Mouse (Mus musculus): ENCODE data around the gene Atp5mpl.

Gene Atp5mpl

DNA sequence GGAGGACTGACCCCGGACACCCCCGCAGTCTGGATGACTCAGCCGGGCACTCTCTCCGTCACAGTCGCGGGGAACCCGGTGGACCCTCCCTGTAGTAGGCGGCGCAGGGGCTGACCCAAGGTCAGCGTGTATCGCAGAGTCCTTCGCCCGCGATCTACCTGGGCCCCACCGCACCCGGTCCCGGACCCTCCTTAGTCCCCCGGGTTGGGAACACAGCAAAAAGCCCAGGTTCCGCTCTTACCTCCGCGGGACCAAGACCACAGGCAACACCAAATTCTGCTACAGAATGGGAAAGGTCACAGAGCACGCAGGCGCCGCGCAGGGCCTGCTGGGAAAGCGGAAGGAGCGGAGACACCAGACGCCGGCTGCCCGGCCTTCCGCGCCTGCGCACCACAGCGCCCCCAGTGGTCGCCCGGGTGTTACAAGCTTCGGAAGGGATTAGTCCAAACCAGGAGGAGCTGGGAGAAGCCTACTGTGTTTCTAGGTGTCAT is at the start of gene Atp5mpl:
Atp5mpl (minus strand) TSS at position 295 of the 491 bp plus-strand sequence.
- peak; percentile 88 for DNase-seq (ENCODE audit: low spot score)

DNA sequence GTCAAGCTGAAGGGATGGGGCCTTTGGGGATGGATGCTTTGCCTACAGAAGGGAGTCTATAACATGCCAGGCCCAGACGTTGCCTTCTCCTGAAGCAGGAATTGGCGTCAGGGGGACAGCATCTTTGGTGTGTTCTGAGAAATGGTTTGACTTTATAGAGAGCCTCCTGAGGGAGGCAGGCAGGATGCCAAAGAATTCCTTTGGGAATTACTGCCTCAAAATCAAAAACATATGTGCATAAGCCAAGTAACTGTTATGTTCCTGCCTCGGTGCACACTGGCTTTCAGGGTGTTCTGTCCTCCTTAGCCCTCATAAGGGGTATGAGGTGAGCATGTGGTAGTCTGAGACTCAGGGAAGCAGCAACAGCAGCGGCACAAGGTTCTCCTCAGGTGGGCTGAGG is 49.6 kb upstream of the Atp5mpl start:
- no peak for DNase-seq (ENCODE audit: low spot score)

DNA sequence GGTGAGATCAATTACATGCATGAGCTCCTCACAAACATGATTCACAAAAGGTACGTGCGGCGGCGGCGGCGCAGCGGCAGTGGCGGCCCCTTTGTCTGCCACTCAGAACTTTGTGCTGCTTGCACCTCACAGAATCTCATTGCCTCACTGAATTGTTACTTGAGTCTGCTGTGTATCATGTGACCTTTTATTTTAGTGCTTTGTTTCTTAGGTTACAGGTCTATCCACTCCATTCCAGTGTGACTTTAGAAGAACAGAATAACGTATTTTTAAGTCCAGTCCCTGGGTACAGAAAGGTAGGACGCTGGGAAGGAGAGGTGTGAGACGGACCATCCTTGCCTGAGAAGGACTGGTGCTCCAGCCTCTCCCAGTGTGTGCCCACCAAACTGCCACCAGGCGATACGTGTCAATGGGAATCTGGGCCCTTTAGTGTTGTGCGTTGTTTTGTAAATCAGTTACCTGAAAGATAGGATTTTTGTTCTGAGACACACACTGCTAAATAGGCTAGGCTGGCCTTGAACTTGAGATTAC is 46.6 kb upstream of the Atp5mpl start:
- DNase-seq (ENCODE audit: low spot score): no peak

DNA sequence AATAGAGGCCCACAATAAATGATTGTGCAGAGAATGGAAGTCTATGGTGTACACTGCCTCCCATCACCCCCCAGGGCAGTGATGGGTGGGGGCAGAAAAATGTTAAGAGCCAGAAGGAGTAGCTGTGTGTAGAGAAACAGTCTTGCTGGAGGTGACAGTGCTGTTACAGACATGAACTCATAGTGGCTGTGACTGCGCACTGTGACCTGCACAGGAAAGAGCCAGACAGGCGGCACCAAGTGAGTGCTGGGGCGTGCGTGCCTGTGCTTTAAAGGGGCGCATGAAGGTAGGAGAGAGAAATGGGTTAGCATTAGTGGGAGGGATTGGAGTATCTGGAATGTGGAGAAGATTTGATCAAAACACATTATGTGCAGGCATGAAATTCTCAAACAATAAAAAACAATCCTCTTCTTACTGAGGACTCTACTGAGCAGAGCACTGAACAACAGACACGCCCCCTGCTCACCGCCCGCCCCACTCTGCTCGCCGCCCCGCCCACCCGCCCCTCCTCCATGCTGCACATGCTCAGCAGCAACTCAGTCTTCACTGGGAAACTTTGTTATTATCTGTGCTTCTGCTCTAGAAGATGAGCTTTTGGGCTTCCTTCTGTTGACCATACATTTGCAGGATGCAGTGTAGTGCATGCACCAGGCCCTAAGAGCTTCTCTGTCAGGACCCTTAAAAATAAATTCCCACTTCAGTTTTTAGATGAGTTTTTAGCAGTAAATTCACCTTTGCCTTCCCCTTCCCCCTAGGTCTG is 45.9 kb upstream of the Atp5mpl start:
- no peak for DNase-seq (ENCODE audit: low spot score)

DNA sequence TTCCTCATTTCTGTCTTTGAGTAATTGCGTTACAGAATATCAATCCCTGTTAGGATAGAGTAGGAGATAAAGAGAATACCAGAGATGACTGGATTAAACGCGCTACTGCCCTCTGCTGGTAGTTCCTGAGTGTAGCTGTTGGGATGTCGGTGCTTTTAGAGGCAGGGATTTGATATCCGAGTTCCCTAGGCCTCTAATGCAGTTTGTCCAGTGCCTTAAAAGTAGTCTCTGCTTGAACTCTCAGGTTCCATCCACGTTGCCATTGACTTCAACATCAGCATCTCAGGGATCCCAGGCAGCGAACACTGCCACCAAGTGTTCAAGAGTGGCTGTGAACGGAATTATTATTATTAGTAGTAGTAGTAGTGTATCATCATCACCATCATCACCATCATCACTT is 34.4 kb upstream of the Atp5mpl start:
- DNase-seq (ENCODE audit: low spot score): peak; percentile 20

DNA sequence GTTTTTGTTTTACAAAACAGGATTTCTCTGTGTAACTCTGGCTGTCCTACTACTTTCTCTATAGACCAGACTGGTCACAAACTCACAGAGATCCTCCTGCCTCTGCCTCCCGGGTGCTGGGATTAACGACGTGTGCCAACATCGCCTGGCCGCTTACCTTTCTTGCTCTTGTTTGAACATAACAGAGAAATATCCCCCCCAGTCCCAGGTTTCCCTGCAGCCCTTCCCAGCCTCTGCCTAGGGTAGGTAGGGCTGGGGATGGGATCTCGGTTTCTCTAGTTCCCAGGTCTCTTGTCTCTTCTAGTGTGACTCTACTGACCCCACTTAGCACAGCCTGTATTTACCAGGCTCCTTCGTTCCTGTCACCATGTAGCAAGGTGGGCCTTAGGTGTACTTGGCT is 33.0 kb upstream of the Atp5mpl start:
- DNase-seq (ENCODE audit: low spot score): no peak

DNA sequence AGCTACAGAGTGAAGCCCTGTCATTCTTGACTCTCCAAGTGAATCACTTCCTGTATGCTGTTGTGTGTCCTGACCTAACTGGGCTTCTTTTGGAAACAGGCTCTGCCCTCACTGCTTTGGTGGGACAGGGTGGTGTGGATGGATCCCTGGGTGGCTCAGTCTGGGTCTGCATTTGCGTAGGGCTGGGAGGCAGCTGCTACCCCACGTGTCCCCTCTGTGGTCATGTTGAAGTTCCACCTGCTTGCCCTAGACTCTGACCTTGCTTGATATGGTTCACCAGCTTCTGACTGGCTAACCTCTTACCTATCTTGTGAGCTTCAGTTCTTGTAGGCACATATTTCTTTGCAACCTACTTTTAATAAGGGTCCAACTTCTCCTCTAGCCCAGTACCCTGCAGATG is 28.4 kb upstream of the Atp5mpl start:
- no peak for DNase-seq (ENCODE audit: low spot score)

DNA sequence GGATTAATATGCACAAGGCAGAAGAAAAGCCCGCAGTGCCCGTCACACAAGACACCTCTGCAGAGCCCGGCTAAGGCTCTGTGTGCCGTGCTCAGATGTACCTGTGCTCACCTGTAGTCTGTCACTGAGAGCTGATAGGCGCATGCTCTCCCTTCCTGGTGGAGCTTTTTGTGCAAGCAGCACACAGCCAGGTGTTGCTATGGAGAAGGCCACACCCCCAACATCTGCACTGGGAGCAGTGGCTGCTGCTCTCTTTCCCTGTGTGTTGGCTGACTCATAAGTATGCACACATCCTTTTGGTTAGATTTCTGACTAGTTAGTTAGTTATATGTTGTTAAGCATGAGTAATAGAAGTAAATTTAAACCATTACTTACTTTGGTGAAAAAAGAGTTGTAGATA is 25.8 kb upstream of the Atp5mpl start:
- no peak for DNase-seq (ENCODE audit: low spot score)

DNA sequence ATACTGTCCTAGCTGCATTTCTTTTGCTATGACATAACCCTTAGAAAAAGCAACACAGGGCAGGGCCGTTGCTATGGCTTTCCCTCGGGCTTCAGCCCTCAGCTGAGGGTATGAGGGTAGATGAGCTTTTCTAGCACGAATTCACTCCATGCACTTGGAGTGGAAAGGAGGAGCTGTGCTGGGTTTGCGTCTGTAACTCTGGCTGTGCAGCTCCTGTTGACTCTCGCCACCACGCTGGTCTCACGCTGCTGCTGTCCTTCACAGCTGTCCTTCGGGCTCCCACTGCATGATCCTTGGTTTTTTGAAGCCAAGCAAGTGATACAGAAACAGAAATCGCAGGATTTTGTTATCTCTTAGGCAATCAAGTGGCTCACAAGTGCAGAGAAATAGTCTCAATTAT is 20.0 kb upstream of the Atp5mpl start:
- no peak for DNase-seq (ENCODE audit: low spot score)

DNA sequence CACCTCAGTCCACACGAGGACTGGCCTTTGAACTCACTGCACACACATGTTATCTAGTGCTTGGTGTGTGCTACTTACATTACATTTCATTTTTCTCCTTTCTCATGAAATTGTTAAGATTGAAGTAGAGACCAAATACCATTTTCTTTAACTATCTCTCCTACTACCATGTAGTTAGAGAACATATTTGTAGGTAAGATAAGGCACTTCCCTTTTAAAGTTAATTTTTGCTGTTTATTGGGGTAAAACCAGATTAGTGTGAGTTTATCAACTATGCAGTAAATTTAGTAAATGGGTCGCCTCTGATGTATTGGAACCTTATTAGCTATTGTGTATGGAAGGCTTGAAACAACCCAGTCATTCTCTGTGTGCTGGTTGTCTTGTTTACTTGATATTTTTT is 16.4 kb upstream of the Atp5mpl start:
- DNase-seq (ENCODE audit: low spot score): no peak

DNA sequence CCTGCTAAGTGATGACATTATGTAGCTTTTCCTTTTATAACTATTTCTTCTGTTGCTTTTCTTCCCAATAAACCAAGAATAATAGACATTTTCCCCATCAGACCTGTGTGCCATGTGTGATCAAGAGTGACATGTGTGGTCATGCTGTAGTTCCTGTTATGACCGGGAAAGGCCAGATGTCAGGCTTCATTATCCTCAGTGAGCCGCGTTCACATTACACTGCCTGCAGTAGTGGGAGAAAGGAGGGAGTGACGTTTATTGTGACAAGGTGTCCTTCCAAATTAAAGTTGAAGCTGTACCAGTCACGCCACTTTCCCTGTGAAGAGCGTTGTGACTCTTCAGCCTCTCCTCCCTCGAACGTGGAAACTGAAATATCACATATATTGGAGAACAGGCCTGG is 15.1 kb upstream of the Atp5mpl start:
- DNase-seq (ENCODE audit: low spot score): no peak

DNA sequence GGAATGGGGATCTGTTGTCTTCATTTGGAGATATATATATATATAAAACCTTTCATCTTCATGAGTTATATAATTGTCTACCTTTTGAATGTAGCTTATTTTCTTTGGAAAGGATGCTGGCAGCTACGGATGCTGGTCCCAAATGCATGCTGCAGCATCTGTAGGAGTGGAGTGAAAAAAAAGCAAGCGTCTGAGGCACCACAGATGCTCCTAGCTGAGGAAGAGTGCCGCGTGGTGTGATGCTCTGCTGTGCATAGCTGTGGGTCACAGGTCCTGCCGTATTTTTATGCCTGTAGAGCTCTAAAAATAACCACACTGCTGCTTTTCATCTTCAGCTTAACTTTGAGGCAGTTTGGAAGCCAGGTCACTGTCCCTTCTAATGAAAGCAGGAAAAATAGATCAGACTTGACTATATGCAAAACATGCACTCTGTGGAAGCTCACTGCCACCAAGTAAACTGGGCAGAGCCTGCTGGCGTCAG is 14.2 kb upstream of the Atp5mpl start, which contains the start of gene Rd3l:
Rd3l (minus strand) TSS at position 431 of the 481 bp plus-strand sequence.
- DNase-seq (ENCODE audit: low spot score): no peak

DNA sequence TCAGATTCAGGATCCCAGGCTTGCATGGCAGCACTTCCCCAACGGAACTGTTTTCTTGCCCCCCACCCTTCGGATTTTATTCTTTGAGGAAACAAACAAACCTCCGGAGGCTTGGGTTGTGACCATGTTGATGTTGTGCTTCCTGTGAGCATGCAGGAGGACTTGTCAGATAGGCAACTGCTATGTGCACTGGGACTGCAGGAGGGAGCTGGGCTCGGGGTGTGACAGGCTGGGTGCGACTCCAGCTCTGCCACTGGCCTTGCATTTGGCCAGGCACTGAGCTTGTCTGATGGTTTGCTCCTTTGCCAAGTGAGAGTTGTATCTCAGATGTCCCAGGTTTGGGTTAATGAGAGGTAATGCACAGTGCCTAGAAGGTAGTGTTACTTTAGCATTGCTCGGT is 11.5 kb upstream of the Atp5mpl start:
- no peak for DNase-seq (ENCODE audit: low spot score)

DNA sequence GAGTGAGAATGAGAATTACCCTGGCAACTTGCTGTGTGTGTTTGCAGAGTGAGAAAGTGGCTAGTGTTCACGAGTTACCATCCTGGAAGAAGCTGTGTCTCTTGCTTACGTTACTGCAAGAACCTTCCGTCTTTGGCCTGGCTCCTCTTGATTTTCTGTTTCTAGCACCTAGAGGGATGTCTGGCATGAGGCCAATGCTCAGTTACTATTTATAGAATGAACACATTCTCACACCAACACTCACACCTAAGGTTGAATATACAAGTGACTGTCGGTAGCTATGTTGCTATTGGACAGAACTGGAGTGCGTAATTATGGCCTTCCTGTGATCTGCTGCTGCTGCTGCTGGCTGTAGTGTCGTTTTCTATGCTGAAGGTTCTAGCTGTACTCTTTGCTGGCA is 10.4 kb upstream of the Atp5mpl start:
- DNase-seq (ENCODE audit: low spot score): no peak

DNA sequence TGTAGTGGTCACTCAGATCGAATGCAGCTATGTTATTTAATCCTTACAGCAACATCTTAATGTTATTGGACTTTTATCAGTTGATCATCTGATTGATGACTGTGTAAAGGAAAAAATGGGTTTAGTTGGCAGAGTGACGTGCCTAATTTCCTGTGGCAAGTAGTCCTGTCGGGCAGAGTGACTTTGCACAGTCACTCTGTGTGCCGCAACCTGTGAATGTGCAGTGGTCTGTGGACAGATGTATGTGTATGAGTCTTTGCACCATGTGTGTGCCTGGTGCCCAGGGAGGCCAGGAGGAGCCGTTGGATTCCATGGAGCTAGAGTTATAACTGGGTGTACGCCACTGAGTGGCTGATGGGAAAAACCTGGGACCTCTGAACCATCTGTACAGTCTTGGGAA is 7.8 kb upstream of the Atp5mpl start:
- no peak for DNase-seq (ENCODE audit: low spot score)

DNA sequence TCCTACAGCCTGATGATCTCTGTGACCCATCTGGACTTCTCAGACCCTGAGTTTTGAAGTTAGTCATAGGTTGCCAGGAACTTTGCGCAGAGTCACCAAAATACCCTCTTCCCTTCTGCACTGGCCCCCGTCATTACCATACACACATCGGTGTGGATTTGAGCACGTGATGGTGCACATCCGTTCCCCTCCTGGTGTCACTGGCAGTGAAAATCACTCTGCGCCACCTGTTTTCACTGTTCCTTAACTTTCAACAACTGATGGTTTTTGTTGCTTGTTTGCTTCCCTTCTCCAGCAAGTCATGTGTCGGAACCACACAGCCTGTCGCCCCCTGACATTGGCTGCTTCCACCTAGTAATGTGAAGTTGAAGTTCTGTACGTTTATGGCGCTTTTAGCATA is 5.7 kb upstream of the Atp5mpl start:
- DNase-seq (ENCODE audit: low spot score): no peak

DNA sequence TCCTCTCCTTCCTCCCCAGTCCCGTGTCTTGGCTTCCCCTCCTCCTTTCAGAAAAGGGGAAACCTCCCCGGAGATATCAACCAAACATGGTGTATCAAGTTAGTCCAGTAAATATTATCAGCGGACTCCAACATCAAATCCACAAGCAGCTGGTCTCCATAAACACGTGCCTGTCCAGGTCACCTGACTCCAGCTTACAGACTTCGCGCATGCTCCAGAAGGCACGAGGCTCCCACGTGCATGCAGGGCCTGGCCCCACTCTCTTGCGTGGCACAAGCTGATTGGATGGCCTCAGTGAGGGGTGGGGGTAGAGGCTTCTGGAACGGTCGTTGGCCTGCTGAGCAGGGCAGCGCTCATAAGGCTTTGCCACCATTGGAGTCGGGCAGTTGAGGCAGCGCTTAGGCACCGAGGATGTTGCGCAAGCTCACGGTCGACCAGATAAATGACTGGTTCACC is 4.5 kb upstream of the Atp5mpl start, which contains the start of gene Tdrd9:
Tdrd9 (plus strand) TSS at position 329 of the 456 bp plus-strand sequence.
- no peak for DNase-seq (ENCODE audit: low spot score)

DNA sequence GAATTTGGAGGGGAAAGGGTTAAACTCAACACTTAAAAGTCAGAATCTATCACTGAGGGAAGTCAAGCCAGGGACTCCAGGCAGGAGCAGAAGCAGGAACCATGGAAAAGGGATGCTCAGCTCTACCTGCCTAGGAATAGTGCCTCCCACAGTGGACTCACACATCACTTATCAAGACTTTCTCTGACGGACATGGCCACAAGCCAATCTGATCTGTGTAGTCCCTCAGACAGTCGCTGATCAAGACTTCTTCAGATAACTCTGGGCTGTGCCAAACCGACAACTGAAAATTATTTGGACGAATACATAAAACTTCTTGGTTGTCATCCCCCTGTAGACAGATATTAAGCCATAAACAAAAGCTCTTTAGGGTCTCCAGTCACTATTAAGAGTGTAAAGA is 3.3 kb upstream of the Atp5mpl start:
- DNase-seq (ENCODE audit: low spot score): no peak

DNA sequence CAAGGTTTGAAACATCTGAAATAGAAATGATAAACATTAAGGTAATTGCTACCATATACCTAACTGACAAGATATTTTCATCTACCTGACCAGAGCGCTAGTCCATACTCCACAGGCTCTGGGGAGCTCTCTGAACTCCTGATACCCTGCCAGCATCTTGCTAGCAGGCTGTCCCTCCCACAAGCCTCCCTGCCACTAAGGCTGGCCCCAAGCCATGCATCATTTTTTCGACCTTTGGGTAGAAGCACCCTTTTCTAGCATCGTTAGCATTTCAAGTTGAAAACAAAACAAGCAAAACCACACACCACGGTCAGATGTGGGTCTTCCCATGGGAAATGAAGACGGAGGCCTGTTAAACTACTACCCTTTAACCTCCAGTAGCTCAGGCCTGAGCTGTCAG is 3.4 kb downstream of the Atp5mpl start:
- DNase-seq (ENCODE audit: low spot score): no peak

DNA sequence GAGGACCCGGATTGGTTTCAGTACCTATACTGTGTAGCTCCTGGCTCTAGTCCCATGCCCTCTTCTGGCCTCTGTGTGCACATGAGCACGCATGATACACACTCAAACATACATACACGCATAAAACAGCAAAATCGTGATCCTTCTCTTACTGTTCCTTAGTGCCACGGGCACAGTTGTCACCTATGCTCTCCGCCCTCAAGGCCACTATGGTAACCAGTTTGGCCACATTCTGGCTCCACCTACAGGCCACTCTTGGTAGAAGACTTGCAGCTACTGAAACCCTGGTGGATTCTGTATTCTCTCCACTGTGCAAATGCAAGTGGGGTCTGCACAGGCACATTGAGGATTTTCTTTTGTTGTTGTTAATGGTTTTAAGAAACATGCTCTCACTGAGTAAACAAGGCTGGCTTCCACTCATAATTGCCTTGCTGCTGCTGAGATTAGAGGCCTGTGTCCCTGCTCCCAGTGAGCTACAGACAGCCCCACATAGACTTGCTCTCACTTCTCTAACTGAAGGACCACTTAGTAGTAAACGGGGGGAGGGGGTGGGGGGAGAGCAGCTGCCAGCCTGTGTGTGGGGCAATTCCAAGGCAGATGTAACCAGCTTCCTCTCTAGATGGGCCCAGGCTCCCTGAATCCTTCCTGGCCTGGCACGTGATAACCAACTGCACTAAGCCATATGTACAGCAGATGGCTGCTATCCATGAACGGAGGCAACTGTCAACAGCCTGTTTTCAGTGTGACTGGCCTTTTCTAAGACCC is 8.5 kb downstream of the Atp5mpl start:
- DNase-seq (ENCODE audit: low spot score): no peak

DNA sequence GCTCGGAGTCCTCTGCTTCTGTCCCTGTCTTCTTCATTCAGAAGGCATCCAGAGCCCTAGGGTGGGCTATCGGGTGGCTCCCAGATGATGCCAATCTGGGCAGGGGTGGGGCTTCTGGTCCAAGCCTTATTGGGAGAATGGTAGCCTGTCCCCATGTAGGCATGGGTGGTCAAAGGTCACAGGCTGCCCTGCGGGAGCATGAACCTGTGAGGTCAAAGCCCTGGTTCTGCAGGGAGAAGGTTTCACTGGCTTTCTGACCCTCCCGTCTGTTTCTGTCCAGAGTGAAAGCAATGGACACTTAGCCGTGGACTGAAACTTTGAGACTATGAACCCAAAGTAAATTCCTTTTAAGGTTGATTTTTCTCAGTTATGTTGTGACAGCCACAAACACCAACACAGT is 10.6 kb downstream of the Atp5mpl start:
- no peak for DNase-seq (ENCODE audit: low spot score)

DNA sequence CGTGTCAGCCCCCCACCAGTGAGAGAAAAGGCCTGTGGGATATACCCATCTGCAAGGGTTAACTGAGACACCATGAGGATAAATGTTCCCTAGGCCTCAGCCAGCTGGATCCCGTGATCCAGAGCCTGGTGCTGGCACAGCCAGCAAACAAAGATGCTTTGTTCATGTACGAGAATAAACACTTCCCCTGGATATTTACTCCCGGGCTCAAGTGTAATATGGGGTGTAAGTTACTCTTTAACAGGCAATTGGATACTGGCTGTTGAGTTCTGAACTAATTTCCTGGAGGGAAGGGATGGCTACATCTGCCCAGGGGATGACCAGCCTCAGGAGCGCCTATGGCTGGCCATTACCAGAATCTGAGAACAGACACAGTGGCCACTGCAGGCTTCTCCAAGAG is 15.1 kb downstream of the Atp5mpl start:
- DNase-seq (ENCODE audit: low spot score): no peak

DNA sequence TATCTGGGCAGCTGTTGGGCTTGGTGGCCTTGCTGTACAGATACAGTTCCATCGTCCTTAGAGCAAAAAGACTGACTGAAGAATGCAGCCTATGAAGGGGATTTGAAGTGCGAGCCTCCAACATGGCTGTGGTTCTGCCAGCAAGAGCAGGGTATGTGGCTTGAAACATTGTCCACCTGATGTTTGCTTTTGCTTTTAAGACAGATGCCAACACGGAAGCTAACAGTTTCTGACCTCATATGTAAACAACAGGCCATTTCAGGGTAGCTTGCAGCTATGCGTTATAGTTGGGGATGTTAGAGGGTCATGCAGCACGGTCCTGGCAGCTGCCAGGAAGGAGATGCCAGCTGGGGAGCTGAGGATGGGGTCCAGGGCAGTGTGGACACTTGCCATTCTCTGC is 16.3 kb downstream of the Atp5mpl start:
- no peak for DNase-seq (ENCODE audit: low spot score)

Measured in ovary, adult 18-20 months (tissue).